Mouse (Mus musculus) testis, adult 2 months (tissue): ENCODE measurements around the gene Fpr-rs3. TPM values are rescaled to one million over a fixed set of nuclear protein-coding genes. Genes with fewer than 3 reads are reported as not detected.

Experiments used
- H3K27ac ChIP-seq: fragments of 200-500 bp; 2 replicates; pipeline ENCODE4 v1.5.1; 2012; ENCODE audit warnings: low read depth, low read length; ENCODE audit not compliant: control insufficient read depth, insufficient read depth
- H3K27me3 ChIP-seq: fragments of 200-500 bp; 2 replicates; pipeline ENCODE4 v1.6.1; 2012; ENCODE audit warnings: mild to moderate bottlenecking, low read length, moderate library complexity; ENCODE audit not compliant: control insufficient read depth, insufficient read depth
- H3K36me3 ChIP-seq: fragments of 200-500 bp; 2 replicates; pipeline ENCODE4 v1.6.1; 2012; ENCODE audit warnings: mild to moderate bottlenecking, low read length; ENCODE audit not compliant: control insufficient read depth, insufficient read depth
- H3K4me1 ChIP-seq: fragments of 200-500 bp; 2 replicates; pipeline ENCODE4 v1.6.1; 2012; ENCODE audit warnings: low read length; ENCODE audit not compliant: control insufficient read depth, insufficient read depth
- H3K4me3 ChIP-seq: fragments of 200-500 bp; 2 replicates; pipeline ENCODE4 v1.5.1; 2012; ENCODE audit warnings: low read depth, mild to moderate bottlenecking, low read length, moderate library complexity, mixed read lengths; ENCODE audit not compliant: control insufficient read depth
- CTCF ChIP-seq: fragments of 200-500 bp; IDR thresholded peaks from 2 replicates; pipeline ENCODE4 v1.5.1; 2012; ENCODE audit warnings: low read depth, mild to moderate bottlenecking, inconsistent platforms, low read length, moderate library complexity; ENCODE audit not compliant: control insufficient read depth, insufficient read depth, insufficient replicate concordance
- POLR2A ChIP-seq: fragments of 200-500 bp; IDR thresholded peaks from 2 replicates; pipeline ENCODE4 v1.6.1; 2012; ENCODE audit warnings: low read depth, mild to moderate bottlenecking, inconsistent platforms, low read length, moderate library complexity; ENCODE audit not compliant: control insufficient read depth
- polyA plus RNA-seq: library from polyadenylated mRNA; depleted of rRNA; stranded (reverse); fragments of >200 nt; gene quantifications from 2 replicates; pipeline ENCODE4 v1.2.3, GENCODE M21; 2012; rRNA removed

Fpr-rs3 gene
- 0.10 TPM in 1 of 2 replicates, not detected in the other for polyA plus RNA-seq

- TF ChIP-seq CTCF (no peak), POLR2A (no peak)
- no peaks in the 10 kb centered on the region for H3K4me1 ChIP-seq
- H3K36me3 ChIP-seq: no peaks in the 10 kb centered on the region
- H3K27me3 ChIP-seq: no peaks in the 10 kb centered on the region
- no peak within 1 kb of the TSS for H3K4me3 ChIP-seq
- H3K27ac ChIP-seq: no peak within 1 kb of the TSS
Observed at GRCm38 (mm10) chr17:20624777-20625176, at the start of gene Fpr-rs3. TSS of gene Fpr-rs3 (minus strand) at chr17:20624877.

DNA sequence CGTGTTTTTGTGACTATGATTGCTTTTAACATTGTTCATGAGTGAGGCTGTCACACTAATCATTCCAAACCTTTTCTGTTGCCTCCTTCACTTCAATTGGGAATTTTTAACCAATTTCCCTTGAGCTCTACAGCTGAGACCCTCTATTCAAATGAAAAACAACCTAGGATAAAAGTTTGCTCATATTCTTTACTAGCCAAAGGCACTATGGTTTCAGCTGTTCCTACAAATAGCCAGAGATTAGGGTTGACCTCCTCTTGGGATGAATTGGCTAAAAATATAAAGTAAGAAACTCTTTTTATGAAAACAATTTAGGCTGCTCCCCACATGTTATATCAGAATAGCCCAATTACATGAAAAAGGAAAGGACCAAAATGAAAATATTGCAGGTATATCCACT, 28.4 kb downstream of the Fpr-rs3 start, which contains the start of gene Vmn2r110:
Gene Vmn2r110 (minus strand): TSS at position 101 of the 400 bp plus-strand sequence.
- no peak for TF ChIP-seq POLR2A
- no peak for TF ChIP-seq CTCF
- no peaks in the 10 kb centered on the region for H3K27me3 ChIP-seq
- no peak within 1 kb of the TSS for H3K27ac ChIP-seq
- no peaks in the 10 kb centered on the region for H3K36me3 ChIP-seq
- no peaks in the 10 kb centered on the region for H3K4me1 ChIP-seq
- no peak within 1 kb of the TSS for H3K4me3 ChIP-seq

Other genes with a start within 250 kb of the Fpr-rs3 start
- 0.54 and 0.78 TPM in 2 replicates for gene Vmn1r224, start 210.7 kb downstream of the Fpr-rs3 start, polyA plus RNA-seq
- not detected in 2 replicates for gene Vmn2r108, start 143.5 kb downstream of the Fpr-rs3 start, polyA plus RNA-seq
- not detected in 2 replicates for gene Vmn1r225, start 126.7 kb downstream of the Fpr-rs3 start, polyA plus RNA-seq
- gene Vmn2r109, start 60.1 kb downstream of the Fpr-rs3 start, polyA plus RNA-seq: not detected in 2 replicates
- not detected in 2 replicates for gene Vmn2r110, start 28.5 kb downstream of the Fpr-rs3 start, polyA plus RNA-seq
- 0.12 and 0.37 TPM in 2 replicates for gene Vmn1r226, start 58.0 kb upstream of the Fpr-rs3 start, polyA plus RNA-seq
- not detected in 2 replicates for gene Vmn1r227, start 105.0 kb upstream of the Fpr-rs3 start, polyA plus RNA-seq
- gene Vmn1r228, start 161.3 kb upstream of the Fpr-rs3 start, polyA plus RNA-seq: not detected in 2 replicates
- not detected in 2 replicates for gene Vmn1r229, start 186.7 kb upstream of the Fpr-rs3 start, polyA plus RNA-seq
- gene Vmn1r230, start 215.6 kb upstream of the Fpr-rs3 start, polyA plus RNA-seq: not detected in 2 replicates